Mouse (Mus musculus): ENCODE measurements at regions not wholly inside any gene's neighbourhood (a gene's known extent, or its start where the extent isn't known, plus 50 kb on each side); places are given as distances from the start of the nearest gene placed in this dataset.

DNA sequence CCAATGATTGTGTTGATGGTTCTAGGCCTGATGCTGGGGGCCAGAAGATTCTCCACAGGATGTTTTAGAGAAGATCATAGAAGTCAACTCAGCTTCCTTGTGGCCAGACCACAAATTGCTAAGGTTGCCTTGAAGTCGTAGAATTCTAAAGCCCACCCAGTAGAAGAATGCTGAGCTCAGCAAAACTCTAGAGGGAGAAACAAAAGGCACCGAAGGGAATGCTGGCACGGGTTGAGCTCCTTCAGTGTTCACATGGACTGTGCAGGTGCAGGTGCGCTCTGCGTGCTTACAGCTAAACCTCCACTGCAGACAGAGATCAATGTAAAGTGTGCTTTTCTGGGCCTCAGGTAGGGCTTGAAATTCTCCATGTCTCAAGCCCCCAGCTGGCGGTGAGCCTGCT is 186.9 kb upstream of the Map3k1 start:
- intact Hi-C loops (cut with DNase I; ENCODE audit: low total_unique reads), result no loop called here
- DNase-seq, result no peak

DNA sequence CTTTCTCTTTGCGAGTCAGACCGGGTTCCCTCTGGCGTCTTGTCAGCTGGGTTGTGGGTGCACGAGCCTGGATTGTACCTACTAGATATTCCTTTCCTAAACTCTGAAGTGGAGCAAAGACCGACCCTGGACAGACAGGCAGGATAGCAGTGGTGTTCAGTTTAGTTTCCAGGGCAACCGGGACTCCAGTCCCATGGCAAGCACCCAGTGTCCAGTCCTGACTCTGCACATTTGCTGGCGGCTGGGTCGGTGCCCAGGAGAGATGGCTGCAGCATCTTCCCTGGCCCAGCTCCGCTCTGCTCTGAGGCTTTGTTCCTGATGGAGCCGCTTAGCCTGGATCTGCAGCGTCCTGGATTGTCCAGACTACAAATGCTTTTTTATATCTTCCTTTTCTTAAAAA is 188.1 kb upstream of the Map3k1 start:
- intact Hi-C loops (cut with DNase I; ENCODE audit: low total_unique reads), result no loop called here
- DNase-seq, result peak; percentile 87

DNA sequence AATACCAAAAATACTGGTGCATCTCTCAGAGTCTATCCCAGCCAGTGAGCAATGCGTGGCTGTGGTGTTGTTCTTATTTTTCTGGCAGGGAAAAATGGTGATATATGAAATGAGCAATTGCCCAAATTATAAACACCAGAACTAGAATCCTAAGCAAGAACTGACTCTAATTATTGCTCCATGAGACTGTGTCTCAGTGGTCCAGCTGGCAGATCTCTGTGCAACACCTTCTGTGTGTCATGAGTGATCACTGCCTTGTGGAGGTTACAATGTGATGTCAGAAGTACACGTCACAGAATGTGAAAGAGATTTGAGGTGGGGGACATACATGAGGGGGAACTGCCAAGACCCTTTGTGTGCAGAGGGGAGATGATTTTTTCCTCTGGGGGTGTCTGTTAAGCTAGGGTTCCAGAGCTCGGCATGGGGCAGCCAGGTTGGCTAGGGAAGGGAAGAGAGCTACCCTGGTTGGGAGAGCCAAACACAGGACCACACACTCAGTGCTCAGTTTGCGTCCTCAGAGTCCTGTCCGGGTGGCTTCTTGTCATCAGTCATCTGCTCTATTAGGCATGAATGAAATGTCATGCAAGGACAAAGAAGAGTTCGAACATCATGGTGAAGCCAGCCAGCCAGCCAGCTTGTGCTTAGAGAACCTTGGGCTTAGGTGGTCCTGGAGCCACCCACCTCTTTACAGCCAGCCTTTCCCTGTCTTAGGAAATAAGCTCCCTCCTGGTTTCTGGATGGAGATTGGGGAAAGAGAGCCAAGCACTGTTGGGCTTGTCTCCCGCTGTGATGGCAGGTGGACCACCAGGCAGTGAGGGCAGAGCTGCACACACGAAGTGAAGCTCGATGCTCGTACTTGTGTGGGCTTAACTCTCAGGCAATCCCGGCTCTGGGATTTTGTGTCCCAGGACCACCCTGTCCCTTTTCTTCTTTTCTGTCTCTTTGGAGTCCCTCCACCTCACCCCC is 189.5 kb upstream of the Map3k1 start:
- no peak for DNase-seq
- intact Hi-C loops (cut with DNase I; ENCODE audit: low total_unique reads), result no loop called here

DNA sequence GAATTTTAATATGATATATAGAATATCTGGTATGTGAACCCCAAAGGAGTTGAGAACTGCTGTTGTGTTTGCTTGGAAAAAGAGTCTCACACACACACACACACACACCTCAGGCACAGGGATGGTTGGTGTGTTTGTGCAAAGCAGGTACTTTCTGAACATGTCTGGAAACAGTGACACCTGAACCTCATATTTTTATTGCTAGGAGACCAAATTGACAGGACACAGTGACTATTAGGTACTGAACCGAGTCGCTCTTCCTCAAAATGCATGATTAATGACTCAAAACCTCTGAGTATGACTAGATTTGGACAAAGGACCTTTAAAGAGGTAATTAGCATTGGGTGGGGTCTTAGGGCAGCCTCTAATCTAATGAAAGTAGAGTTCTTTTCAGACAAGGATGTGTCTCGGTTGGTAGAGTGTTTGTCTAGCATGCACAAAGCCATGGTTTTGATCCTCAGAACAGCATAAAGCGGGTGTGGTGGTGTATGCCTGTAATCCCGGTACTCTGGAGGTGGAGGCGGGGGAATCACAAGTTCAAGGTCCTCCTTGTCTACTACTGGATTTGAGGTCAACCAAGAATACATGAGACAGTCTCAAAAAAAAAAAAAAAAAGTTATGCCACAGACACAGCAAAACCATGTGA is 191.0 kb upstream of the Map3k1 start:
- intact Hi-C loops (cut with DNase I; ENCODE audit: low total_unique reads), result no loop called here
- DNase-seq, result no peak

DNA sequence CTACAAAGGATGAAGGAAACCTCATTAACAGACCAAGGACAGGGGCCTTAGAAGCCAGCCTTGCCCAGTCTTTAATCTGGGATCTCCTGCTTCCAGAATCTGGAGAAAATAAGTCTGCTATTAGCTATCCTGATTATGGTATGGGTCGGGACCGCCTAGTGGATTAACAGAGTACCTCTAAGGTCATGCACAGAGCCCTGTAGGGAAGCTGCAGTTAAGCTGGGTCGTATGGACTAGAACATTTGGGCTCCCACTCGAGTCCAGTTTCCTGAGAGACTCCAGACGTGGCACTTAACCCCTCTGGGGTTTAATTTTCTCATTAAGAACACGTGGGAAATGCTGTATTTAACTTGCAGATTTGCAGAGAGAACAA is 191.5 kb upstream of the Map3k1 start:
- no peak for DNase-seq
- intact Hi-C loops (cut with DNase I; ENCODE audit: low total_unique reads), result no loop called here

DNA sequence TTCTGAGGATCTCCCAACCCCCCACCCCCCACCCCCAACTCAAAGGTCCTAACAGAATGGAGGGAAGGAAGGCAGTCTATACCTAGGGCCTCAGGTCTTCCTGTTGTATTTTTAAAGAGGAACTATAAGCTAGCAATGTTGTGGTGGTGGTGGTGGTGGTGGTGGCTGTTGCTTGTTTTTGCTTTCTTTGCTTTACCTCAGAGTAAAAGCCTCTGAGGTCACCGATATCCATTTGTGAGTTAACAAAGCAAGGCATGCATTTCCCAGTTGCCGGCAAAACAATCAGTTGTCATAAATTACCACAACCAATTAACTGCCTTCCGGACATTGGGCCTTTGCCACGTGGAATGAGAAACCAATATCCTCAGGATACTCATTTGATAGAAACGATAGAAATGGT is 191.9 kb upstream of the Map3k1 start:
- intact Hi-C loops (cut with DNase I; ENCODE audit: low total_unique reads), result no loop called here
- DNase-seq, result no peak

DNA sequence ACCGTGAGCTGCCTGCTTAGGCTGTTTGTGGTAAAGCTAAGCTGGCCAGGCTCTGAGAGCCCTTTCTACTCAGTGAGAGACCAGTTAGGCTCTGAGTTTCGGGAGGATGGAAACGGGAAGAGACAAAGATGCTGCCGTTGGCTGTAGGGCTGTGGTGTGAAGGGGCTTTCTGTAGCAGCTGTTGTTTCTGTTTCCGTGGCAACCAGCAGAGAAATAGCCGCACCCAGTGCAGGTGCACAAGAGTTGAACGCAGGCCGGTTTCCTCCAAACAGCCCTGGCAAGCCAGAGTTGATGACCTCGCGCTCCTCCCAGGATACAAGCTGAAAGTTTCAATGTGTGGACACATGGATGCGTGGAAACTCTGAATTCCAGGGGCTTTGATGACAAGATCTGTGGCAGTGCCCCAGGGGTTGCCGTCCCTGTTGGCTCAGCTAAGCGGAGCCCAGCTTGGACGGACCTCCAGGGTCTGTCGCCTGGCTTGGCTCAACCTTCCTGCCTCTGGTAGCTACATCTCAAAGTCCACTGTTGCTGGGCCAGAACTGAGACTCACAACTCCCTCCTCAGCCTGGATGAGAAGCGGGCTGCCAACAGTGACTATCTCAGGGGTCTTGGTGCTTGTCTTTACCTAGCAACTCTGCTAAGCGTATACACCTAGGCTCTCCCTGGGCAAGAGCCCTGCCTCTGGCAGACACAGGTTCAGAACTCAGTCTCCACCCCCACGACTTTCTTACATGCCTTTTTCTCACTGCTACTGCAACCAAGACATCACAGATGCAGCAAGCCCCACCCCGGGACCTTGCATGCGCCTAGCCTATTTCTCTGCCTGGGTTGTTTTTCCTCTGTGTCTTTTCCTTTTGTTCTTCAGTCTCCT is 192.6 kb upstream of the Map3k1 start:
- DNase-seq, result peak; percentile 62
- intact Hi-C loops (cut with DNase I; ENCODE audit: low total_unique reads), result no loop called here

DNA sequence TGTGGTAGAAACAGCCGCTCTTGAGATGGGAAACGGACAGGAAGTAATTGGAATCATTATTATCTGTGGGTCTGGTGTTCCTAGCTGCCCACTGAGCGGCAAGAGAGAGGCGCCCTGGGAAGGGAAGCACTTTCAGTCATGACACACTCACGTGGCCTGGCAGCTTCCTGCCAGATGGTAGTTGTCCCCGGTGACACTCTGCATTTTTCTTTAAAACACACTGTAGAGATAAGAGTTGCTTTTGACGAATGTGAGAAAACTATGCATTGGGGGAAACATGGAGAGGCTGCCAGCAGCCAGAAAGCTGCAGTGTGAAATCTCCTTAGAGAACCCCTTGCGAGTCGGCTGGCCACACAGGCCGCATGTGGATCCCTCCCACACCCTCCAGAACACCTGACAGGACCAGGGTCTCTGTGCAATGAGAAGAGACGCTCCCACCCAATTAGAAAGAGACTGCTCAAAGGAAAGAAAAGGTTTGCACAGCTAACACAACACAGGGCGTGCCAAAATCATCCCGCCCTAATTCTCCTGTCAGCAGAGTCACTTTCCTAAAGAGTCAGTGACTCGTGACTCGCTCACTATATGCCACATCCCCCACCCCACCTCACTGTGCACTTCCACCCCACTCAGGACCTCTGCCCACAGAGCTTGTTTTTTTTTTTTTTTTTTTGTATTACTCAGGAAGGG is 194.0 kb upstream of the Map3k1 start:
- no peak for DNase-seq
- intact Hi-C loops (cut with DNase I; ENCODE audit: low total_unique reads), result no loop called here

DNA sequence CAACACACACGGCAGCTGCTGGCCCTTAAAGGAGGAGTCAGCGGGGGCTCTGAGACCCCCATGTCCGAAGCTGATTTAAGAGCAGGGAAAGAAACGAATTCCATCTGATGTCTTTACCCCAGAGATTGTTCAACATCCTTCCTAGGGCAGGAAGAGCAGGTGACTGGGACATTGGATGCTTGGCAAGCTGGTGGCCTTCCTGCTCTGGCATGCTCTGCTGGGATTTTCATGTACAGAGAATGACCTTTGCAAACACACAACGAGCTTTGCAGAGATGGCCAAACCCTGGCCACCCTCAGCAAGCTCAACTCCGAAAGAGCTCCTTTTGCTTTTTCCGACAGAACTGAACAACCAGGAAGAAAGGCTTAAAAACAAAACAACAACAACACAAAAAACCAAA is 194.7 kb upstream of the Map3k1 start:
- intact Hi-C loops (cut with DNase I; ENCODE audit: low total_unique reads), result no loop called here
- DNase-seq, result no peak

DNA sequence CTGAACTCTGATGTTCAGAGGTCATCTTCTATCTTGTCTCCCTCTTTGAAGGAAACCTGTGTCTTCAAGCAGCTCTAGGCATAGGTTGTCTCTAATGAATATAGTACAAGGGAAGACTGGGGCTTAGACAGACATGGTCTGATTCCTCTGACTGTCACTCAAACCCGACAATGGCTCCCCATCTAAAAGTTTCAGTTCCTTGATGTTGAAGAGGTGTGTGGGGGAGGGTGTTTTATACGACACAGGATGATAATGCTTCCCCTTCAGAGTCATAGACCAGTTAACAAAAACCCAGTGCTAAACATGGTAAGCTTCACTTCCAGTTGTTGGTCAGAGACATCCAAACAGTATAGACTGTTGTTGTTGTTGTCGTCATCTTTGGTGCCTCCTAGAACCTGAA is 195.3 kb upstream of the Map3k1 start:
- intact Hi-C loops (cut with DNase I; ENCODE audit: low total_unique reads), result no loop called here
- DNase-seq, result no peak

DNA sequence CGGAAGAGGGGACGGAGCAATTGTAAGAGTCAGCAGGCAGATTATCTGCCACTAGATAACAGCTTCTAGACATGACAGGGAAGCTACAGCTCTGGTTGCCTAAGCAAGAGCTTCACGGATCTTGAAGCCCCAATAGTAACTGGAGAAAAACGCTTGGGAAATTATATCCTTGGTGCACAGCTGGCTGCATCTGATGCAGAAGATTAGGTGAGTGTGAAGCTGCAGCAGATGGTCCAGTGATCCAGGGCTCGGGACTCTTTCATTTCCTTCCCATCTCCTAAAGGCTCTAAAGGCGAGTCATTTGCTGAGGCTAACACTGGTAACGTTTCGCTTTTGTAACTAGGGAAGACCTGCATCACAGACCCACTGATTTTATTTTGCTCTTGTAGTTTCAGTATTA is 196.6 kb upstream of the Map3k1 start:
- intact Hi-C loops (cut with DNase I; ENCODE audit: low total_unique reads), result no loop called here
- no peak for DNase-seq

DNA sequence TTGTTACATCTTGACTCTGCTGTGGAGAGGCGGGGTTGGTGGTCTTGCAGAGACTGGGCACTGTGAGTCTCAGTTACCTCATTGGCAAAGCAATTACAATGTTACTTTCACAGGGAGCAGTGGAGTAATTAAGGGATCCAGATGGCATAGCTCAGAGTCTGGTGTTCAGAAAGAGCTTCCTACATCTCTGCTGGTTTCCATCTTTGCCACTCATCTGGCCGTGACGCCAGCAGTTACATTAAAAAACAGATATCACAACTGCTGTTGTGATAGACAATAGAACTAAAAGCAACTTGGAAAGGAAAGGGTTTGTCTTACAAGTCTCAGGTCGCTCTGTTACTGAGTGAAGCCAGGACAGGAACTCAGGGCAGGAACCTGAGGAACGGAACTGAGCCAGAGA is 200.0 kb upstream of the Map3k1 start:
- intact Hi-C loops (cut with DNase I; ENCODE audit: low total_unique reads), result no loop called here

DNA sequence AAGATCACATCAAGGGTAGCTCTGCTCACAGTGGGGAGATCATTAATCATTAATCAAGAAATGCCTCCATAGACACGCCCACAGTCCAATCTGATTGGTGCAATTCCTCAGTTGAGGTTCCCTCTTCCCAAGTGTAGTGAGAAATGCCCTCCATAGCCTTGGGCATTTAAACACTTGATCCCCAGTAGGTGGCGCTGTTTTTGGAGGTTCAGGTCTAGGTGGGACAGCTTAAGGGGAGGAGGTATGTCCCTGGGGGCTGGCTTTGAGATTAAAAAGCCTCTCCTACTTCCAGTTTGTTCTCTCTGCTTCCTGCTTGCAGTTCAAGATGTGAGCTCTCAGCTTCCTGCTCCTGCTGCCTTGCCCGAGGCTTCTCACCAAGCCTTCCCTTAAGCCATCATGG is 200.5 kb upstream of the Map3k1 start:
- DNase-seq, result no peak
- intact Hi-C loops (cut with DNase I; ENCODE audit: low total_unique reads), result no loop called here

More for the DNA sequence above, 200.0 kb upstream of the Map3k1 start:
- DNase-seq, result no peak

DNA sequence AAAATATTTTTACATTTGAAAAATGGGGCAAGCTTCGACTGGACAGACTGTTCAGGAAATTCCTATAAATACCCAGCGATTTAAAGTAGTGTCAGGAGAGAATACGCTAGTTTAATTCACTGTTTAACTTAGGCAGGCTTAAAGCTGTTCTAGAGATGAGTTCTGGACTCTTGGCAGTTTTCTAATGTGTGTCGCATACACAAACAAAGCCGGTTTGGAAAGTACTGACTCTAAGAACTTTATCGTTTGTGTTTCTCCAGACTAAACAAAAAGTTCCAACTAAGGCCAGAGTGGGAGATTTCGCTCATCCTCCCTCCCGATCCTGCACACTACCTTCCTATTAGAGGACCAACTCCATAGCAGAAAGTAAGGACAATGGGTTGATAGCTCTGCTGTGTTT is 201.7 kb upstream of the Map3k1 start:
- intact Hi-C loops (cut with DNase I; ENCODE audit: low total_unique reads), result no loop called here
- DNase-seq, result no peak

DNA sequence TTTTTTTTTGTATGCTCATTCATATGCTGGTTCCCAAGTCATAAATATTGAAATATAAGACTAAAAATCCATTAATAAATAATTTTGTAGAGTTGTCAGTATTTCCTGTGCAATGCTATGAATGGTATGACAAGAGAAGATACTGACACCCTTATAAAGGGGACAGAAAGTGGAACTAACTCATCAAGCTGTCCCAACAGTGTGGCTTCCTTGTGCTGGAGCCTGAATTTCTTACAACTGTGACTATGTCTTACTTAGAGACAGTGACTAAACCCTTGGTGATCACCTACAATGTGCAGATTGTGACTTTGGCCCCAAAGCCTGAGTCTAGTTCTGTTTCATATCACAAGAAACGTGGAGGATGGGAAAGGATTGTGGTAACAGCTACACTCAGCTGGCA is 203.8 kb upstream of the Map3k1 start:
- intact Hi-C loops (cut with DNase I; ENCODE audit: low total_unique reads), result no loop called here
- DNase-seq, result no peak

DNA sequence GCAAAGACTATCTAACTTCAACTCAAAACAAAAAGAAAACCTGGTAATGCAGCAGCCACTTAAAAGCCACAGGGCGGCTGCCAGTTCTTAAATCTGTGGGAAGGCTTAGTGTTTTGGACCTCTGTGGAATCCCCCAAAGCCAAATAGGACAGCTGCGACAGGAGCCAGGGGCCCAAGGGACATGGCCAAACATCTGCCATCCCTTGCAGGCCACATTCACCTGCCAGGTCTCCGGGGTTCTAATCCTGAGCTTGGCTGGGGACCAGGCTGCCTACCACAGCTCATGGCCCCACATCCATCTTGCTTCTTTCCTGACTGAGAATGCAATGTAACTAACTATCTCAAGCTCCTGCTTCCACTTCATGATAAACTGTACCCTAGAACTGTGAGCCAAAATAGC is 206.3 kb upstream of the Map3k1 start:
- intact Hi-C loops (cut with DNase I; ENCODE audit: low total_unique reads), result no loop called here
- no peak for DNase-seq

DNA sequence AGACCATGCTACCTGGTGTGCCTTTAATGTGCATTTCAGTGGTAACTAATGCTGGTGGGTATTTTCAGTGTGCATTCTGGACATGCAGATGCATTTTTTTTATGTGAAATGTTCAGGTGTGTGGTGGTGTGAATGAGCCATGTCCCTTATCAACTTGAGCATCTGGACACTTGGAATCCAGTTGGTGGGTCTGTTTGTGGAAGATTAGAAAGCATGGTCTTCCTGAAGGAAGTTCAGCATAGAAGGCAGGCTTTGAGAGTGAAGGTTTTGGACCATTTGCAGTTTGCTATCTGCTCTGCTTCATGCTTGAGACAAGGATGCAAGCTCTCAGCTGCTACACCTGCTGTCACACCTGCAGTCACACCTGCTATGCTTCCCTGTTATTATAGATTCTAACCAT is 207.5 kb upstream of the Map3k1 start:
- intact Hi-C loops (cut with DNase I; ENCODE audit: low total_unique reads), result no loop called here
- DNase-seq, result no peak

DNA sequence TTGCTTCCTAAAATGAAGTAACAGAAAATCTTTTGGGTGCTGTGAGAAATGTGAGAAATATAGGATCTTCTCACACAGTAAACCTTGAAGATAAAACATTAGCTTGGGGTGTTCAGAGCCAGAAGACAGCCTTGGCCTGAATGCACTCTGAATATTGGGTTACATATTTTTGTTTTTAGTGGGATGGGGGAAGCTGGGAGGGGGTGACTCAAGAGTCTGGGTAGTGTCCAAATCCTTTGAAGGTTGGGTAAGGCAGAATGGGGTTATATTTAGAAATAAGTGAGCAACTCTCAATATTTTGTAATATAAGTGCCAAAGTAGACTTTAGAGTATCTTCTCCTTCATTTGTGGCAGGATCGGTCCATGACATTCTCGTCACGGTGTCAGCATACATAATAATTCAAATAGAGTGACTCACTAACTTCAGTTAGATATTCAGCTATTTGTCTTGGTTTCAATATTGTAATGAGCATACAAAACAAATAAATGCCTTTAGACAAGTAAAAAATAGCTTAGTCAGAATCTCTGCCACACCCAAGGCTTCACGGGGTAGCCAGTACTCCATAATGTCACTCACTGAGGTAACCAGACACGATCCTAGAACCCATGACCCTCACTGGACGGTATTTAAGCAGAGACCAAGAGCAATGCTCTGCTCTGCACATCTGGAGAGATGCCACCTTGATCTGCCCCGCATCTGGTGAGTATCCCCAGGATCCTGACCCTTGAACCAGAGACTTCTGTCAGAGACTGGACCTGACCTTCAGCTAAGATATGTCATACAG is 209.9 kb upstream of the Map3k1 start:
- DNase-seq, result no peak
- intact Hi-C loops (cut with DNase I; ENCODE audit: low total_unique reads), result no loop called here

DNA sequence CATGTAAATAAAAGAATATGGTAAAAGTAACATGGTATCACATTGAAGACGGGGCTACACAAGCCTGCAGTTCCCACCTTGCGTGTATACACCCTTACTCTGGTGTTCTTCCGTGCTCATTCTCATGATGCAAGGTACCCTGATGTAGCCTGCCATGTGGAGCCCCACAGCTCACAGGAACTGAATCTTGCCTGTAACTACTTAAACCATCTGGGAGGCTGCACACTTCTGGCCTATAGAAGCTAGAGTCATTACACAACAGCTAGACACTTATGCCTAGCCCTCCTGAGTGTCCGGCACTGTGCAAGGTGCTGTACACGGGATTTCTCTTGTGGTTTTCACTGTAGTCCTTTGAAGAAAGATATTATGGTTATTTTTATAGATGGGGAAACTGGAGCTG is 210.8 kb upstream of the Map3k1 start:
- intact Hi-C loops (cut with DNase I; ENCODE audit: low total_unique reads), result no loop called here
- no peak for DNase-seq

Data from gastrocnemius, postnatal 14 days (tissue).